Mouse (Mus musculus): ENCODE measurements at regions not wholly inside any gene's neighbourhood (a gene's known extent, or its start where the extent isn't known, plus 50 kb on each side); places are given as distances from the start of the nearest gene placed in this dataset.
"Not testable (repeated sequence)": the region's sequence is repeated elsewhere in the genome, so short reads cannot be mapped to it uniquely, and the experiment has no call there.

GRCm38 (mm10) chr1:17311392-17311791, 834.3 kb downstream of the Crisp4 start:
- ATAC-seq; H3K4me2 ChIP-seq (ENCODE audit: low read length); H3K27ac ChIP-seq (ENCODE audit: low read depth, low read length); H3K9me3 ChIP-seq (ENCODE audit: control insufficient read depth, low read length); H3K27me3 ChIP-seq (replicated peaks; ENCODE audit: control insufficient read depth, insufficient read depth, low read length); H3K4me1 ChIP-seq (ENCODE audit: control insufficient read depth, insufficient read depth, low read depth, low read length); H3K9ac ChIP-seq (ENCODE audit: low read depth, low read length); H3K4me3 ChIP-seq (ENCODE audit: low read length); H3K36me3 ChIP-seq (ENCODE audit: control insufficient read depth, insufficient read depth, low read length): not testable (repeated sequence)
- 94% methylated on average over 1 of the region's 1 CpGs for WGBS

GRCm38 (mm10) chr1:17309928-17310327, 835.8 kb downstream of the Crisp4 start:
- ATAC-seq; H3K4me3 ChIP-seq (ENCODE audit: low read length): not testable (repeated sequence)

More at GRCm38 (mm10) chr1:17309928-17310327, 835.8 kb downstream of the Crisp4 start:
- not testable (repeated sequence) for H3K27ac ChIP-seq (ENCODE audit: low read depth, low read length); H3K4me2 ChIP-seq (ENCODE audit: low read length); H3K27me3 ChIP-seq (replicated peaks; ENCODE audit: control insufficient read depth, insufficient read depth, low read length); H3K36me3 ChIP-seq (ENCODE audit: control insufficient read depth, insufficient read depth, low read length); H3K9ac ChIP-seq (ENCODE audit: low read depth, low read length); H3K9me3 ChIP-seq (ENCODE audit: control insufficient read depth, low read length); H3K4me1 ChIP-seq (ENCODE audit: control insufficient read depth, insufficient read depth, low read depth, low read length)

All from hindbrain, embryonic 16.5 days (tissue).